Mouse (Mus musculus) liver, embryonic 14.5 days (tissue): Measurements from ENCODE around the gene Aldoc.

ENCODE experiments used
- CTCF ChIP-seq: IDR thresholded peaks from 2 replicates; pipeline ENCODE4 v1.5.1; 2016; ENCODE audit warnings: antibody characterized with exemption, low read depth, control low read depth
- EP300 ChIP-seq: IDR thresholded peaks from 2 replicates; pipeline ENCODE4 v1.6.1; 2016; ENCODE audit warnings: antibody characterized with exemption, low read depth

DNA sequence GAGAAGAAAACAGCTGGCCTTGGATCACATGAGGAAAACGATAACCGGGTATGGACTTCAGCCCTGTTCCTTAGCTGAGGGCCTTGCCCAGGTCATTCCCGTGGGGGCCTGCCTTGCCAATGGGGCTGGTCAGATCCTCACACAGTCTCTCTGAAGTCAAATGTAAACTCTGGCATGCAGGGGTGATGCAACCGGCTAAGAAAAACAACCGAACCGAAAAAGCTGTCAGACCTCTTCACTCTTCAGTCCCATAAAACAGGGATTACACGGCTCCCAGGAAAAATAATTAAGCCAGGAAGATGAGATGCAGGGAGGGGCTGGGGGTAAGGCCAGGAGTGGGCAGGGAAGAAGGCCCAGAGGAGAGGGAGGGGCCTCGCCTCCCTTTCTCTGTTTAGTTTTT lies 41.3 kb downstream of the Aldoc start:
- TF ChIP-seq CTCF (no peak), EP300 (no peak)
